Mouse (Mus musculus): ENCODE measurements around the gene Syn2. TPM values are rescaled to one million over a fixed set of nuclear protein-coding genes. Genes with fewer than 3 reads are reported as not detected.

Syn2 gene
- not detected for total RNA-seq (2018; cell fraction: chromatin; rRNA removed)
- not detected for total RNA-seq (2018; cell fraction: cytosol; rRNA removed)
- total RNA-seq (2018; cell fraction: nucleus; rRNA removed): not detected
- not detected in 3 replicates for polyA plus RNA-seq (2018)

- 3% methylated on average over 65 of the region's 75 CpGs for WGBS (ENCODE audit: missing documents)
- no peaks in the 10 kb centered on the region for H3K36me3 ChIP-seq (ENCODE audit: inconsistent target)
- H3K27ac ChIP-seq: no peak within 1 kb of the TSS
- H3K4me3 ChIP-seq (ENCODE audit: inconsistent target): no peak within 1 kb of the TSS
- H3K79me2 ChIP-seq (ENCODE audit: inconsistent target): no peaks in the 10 kb centered on the region
These were observed at the start of gene Syn2 for GRCm38 (mm10) chr6:115134501-115135331. Syn2 (plus strand) TSS chr6:115134902.

- Histone ChIP-seq H3K27ac (no peak overlapping the region), H3K4me3 (ENCODE audit: inconsistent target) (no peak overlapping the region), H3K79me2 (ENCODE audit: inconsistent target) (no peaks in the 10 kb centered on the region), H3K36me3 (ENCODE audit: inconsistent target) (no peaks in the 10 kb centered on the region)
- WGBS (ENCODE audit: missing documents): 77% methylated on average over 9 of the region's 9 CpGs
These were observed 49.3 kb upstream of the Syn2 start for GRCm38 (mm10) chr6:115085274-115085841.

- Histone ChIP-seq H3K27ac (no peak overlapping the region), H3K79me2 (ENCODE audit: inconsistent target) (no peaks in the 10 kb centered on the region), H3K36me3 (ENCODE audit: inconsistent target) (no peaks in the 10 kb centered on the region), H3K4me3 (ENCODE audit: inconsistent target) (no peak overlapping the region)
- 86% methylated on average over 7 of the region's 7 CpGs for WGBS (ENCODE audit: missing documents)
These were observed 46.2 kb upstream of the Syn2 start for GRCm38 (mm10) chr6:115088314-115089106.

GRCm38 (mm10) chr6:115091737-115092136 lies 43.0 kb upstream of the Syn2 start:
- Histone ChIP-seq H3K27ac (no peak overlapping the region), H3K4me3 (ENCODE audit: inconsistent target) (no peak overlapping the region), H3K36me3 (ENCODE audit: inconsistent target) (no peaks in the 10 kb centered on the region), H3K79me2 (ENCODE audit: inconsistent target) (no peaks in the 10 kb centered on the region)
- WGBS (ENCODE audit: missing documents): 10% methylated on average over 1 of the region's 1 CpGs

GRCm38 (mm10) chr6:115102542-115102941 lies 32.2 kb upstream of the Syn2 start:
- 63% methylated on average over 4 of the region's 4 CpGs for WGBS (ENCODE audit: missing documents)
- no peak overlapping the region for H3K27ac ChIP-seq
- H3K4me3 ChIP-seq (ENCODE audit: inconsistent target): no peak overlapping the region
- no peaks in the 10 kb centered on the region for H3K79me2 ChIP-seq (ENCODE audit: inconsistent target)
- no peaks in the 10 kb centered on the region for H3K36me3 ChIP-seq (ENCODE audit: inconsistent target)

- Histone ChIP-seq H3K4me3 (ENCODE audit: inconsistent target) (no peak overlapping the region), H3K36me3 (ENCODE audit: inconsistent target) (no peaks in the 10 kb centered on the region), H3K79me2 (ENCODE audit: inconsistent target) (no peaks in the 10 kb centered on the region), H3K27ac (no peak overlapping the region)
- no CpG with 5 or more reads among the region's 1 CpGs for WGBS (ENCODE audit: missing documents)
These were observed 23.3 kb upstream of the Syn2 start for GRCm38 (mm10) chr6:115111426-115111825.

GRCm38 (mm10) chr6:115122181-115122580 lies 12.5 kb upstream of the Syn2 start:
- H3K79me2 ChIP-seq (ENCODE audit: inconsistent target): no peaks in the 10 kb centered on the region
- 85% methylated on average over 4 of the region's 4 CpGs for WGBS (ENCODE audit: missing documents)

GRCm38 (mm10) chr6:115123262-115124201 lies 11.2 kb upstream of the Syn2 start:
- Histone ChIP-seq H3K36me3 (ENCODE audit: inconsistent target) (no peaks in the 10 kb centered on the region), H3K79me2 (ENCODE audit: inconsistent target) (no peaks in the 10 kb centered on the region), H3K4me3 (ENCODE audit: inconsistent target) (no peak overlapping the region), H3K27ac (no peak overlapping the region)
- WGBS (ENCODE audit: missing documents): 20% methylated on average over 9 of the region's 10 CpGs

More at GRCm38 (mm10) chr6:115122181-115122580, 12.5 kb upstream of the Syn2 start:
- no peak overlapping the region for H3K4me3 ChIP-seq (ENCODE audit: inconsistent target)
- no peak overlapping the region for H3K27ac ChIP-seq
- no peaks in the 10 kb centered on the region for H3K36me3 ChIP-seq (ENCODE audit: inconsistent target)

GRCm38 (mm10) chr6:115124675-115125357 lies 9.9 kb upstream of the Syn2 start:
- Histone ChIP-seq H3K79me2 (ENCODE audit: inconsistent target) (no peaks in the 10 kb centered on the region), H3K36me3 (ENCODE audit: inconsistent target) (no peaks in the 10 kb centered on the region), H3K4me3 (ENCODE audit: inconsistent target) (no peak overlapping the region), H3K27ac (no peak overlapping the region)
- WGBS (ENCODE audit: missing documents): 84% methylated on average over 2 of the region's 2 CpGs

- H3K36me3 ChIP-seq (ENCODE audit: inconsistent target): no peaks in the 10 kb centered on the region
- H3K27ac ChIP-seq: no peak overlapping the region
- 100% methylated on average over 1 of the region's 1 CpGs for WGBS (ENCODE audit: missing documents)
- no peaks in the 10 kb centered on the region for H3K79me2 ChIP-seq (ENCODE audit: inconsistent target)
- no peak overlapping the region for H3K4me3 ChIP-seq (ENCODE audit: inconsistent target)
These were observed 9.4 kb upstream of the Syn2 start for GRCm38 (mm10) chr6:115125358-115125720.

- Histone ChIP-seq H3K4me3 (ENCODE audit: inconsistent target) (no peak overlapping the region), H3K36me3 (ENCODE audit: inconsistent target) (no peaks in the 10 kb centered on the region), H3K79me2 (ENCODE audit: inconsistent target) (no peaks in the 10 kb centered on the region), H3K27ac (no peak overlapping the region)
- 65% methylated on average over 2 of the region's 2 CpGs for WGBS (ENCODE audit: missing documents)
These were observed 8.4 kb upstream of the Syn2 start for GRCm38 (mm10) chr6:115126232-115126785.

GRCm38 (mm10) chr6:115126851-115127250 lies 7.9 kb upstream of the Syn2 start:
- whole genome bisulfite sequencing (ENCODE audit: missing documents): 95% methylated on average over 3 of the region's 3 CpGs
- Histone ChIP-seq H3K4me3 (ENCODE audit: inconsistent target) (no peak overlapping the region), H3K36me3 (ENCODE audit: inconsistent target) (no peaks in the 10 kb centered on the region), H3K79me2 (ENCODE audit: inconsistent target) (no peaks in the 10 kb centered on the region), H3K27ac (no peak overlapping the region)

- Histone ChIP-seq H3K4me3 (ENCODE audit: inconsistent target) (no peak overlapping the region), H3K27ac (no peak overlapping the region), H3K36me3 (ENCODE audit: inconsistent target) (no peaks in the 10 kb centered on the region), H3K79me2 (ENCODE audit: inconsistent target) (no peaks in the 10 kb centered on the region)
- 90% methylated on average over 5 of the region's 5 CpGs for WGBS (ENCODE audit: missing documents)
These were observed 7.4 kb upstream of the Syn2 start for GRCm38 (mm10) chr6:115127255-115127824.

Measured in macrophage (primary cell).